Mouse (Mus musculus): ENCODE data around the gene Mllt6. TPM values are rescaled to one million over a fixed set of nuclear protein-coding genes. Genes with fewer than 3 reads are reported as not detected.

Mllt6 gene
- polyA plus RNA-seq, 1 experiment from 2014 or later: 5.0 TPM

GRCm38 (mm10) chr11:97663528-97664338 is 519 bp downstream of the Mllt6 start:
- Histone ChIP-seq H3K9ac (peak overlapping the region; percentile 87), H3K4me3 (replicated peaks; ENCODE audit: low read length) (peak overlapping the region; percentile 91), H3K36me3 (replicated peaks; ENCODE audit: control insufficient read depth, insufficient read depth) (peaks cover 17% of the 10 kb centered on the region), H3K27me3 (ENCODE audit: control insufficient read depth, insufficient read depth, low read length) (peaks cover 19% of the 10 kb centered on the region), H3K9me3 (ENCODE audit: control insufficient read depth, low read length) (no peaks in the 10 kb centered on the region), H3K4me1 (replicated peaks; ENCODE audit: control insufficient read depth, insufficient read depth, low read length) (peaks cover 27% of the 10 kb centered on the region), H3K4me2 (replicated peaks) (peak overlapping the region; percentile 72), H3K27ac (peak overlapping the region; percentile 82)
- WGBS: 1% methylated on average over 28 of the region's 57 CpGs
- DNase-seq (ENCODE audit: low spot score) (no peak), ATAC-seq (ENCODE audit: low FRiP score) (no peak)

GRCm38 (mm10) chr11:97664339-97664665 is 1.1 kb downstream of the Mllt6 start:
- DNase-seq (ENCODE audit: low spot score): no peak

GRCm38 (mm10) chr11:97664771-97665240 is 1.6 kb downstream of the Mllt6 start:
- Histone ChIP-seq H3K4me2 (replicated peaks) (peak overlapping the region; percentile 72), H3K9me3 (ENCODE audit: control insufficient read depth, low read length) (no peaks in the 10 kb centered on the region), H3K4me3 (replicated peaks; ENCODE audit: low read length) (peak overlapping the region; percentile 91), H3K36me3 (replicated peaks; ENCODE audit: control insufficient read depth, insufficient read depth) (peaks cover 28% of the 10 kb centered on the region), H3K27me3 (ENCODE audit: control insufficient read depth, insufficient read depth, low read length) (peaks cover 19% of the 10 kb centered on the region), H3K9ac (peak overlapping the region; percentile 87; the same call in 1 of the 2 replicates), H3K4me1 (replicated peaks; ENCODE audit: control insufficient read depth, insufficient read depth, low read length) (peaks cover 32% of the 10 kb centered on the region), H3K27ac (no peak overlapping the region)
- ATAC-seq (ENCODE audit: low FRiP score): no peak
- 32% methylated on average over 6 of the region's 6 CpGs for WGBS
- DNase-seq (ENCODE audit: low spot score): no peak

More at GRCm38 (mm10) chr11:97664339-97664665, 1.1 kb downstream of the Mllt6 start:
- Histone ChIP-seq H3K27me3 (ENCODE audit: control insufficient read depth, insufficient read depth, low read length) (peaks cover 19% of the 10 kb centered on the region), H3K4me2 (replicated peaks) (peak overlapping the region; percentile 72), H3K4me1 (replicated peaks; ENCODE audit: control insufficient read depth, insufficient read depth, low read length) (peaks cover 27% of the 10 kb centered on the region), H3K9ac (peak overlapping the region; percentile 87), H3K27ac (no peak overlapping the region), H3K9me3 (ENCODE audit: control insufficient read depth, low read length) (no peaks in the 10 kb centered on the region), H3K36me3 (replicated peaks; ENCODE audit: control insufficient read depth, insufficient read depth) (peaks cover 23% of the 10 kb centered on the region), H3K4me3 (replicated peaks; ENCODE audit: low read length) (peak overlapping the region; percentile 91)
- 0% methylated on average over 6 of the region's 8 CpGs for WGBS
- ATAC-seq (ENCODE audit: low FRiP score): no peak

- H3K9me3 ChIP-seq (ENCODE audit: control insufficient read depth, low read length): no peaks in the 10 kb centered on the region
- H3K36me3 ChIP-seq (replicated peaks; ENCODE audit: control insufficient read depth, insufficient read depth): peaks cover 34% of the 10 kb centered on the region
- WGBS: 85% methylated on average over 13 of the region's 13 CpGs
- H3K4me2 ChIP-seq (replicated peaks): peak overlapping the region; percentile 72
- no peak overlapping the region for H3K27ac ChIP-seq
- peaks cover 35% of the 10 kb centered on the region for H3K4me1 ChIP-seq (replicated peaks; ENCODE audit: control insufficient read depth, insufficient read depth, low read length)
- ATAC-seq (ENCODE audit: low FRiP score) (no peak), DNase-seq (ENCODE audit: low spot score) (no peak)
- H3K27me3 ChIP-seq (ENCODE audit: control insufficient read depth, insufficient read depth, low read length): peaks cover 19% of the 10 kb centered on the region
- no peak overlapping the region for H3K4me3 ChIP-seq (replicated peaks; ENCODE audit: low read length)
- H3K9ac ChIP-seq: no peak overlapping the region
These were observed 2.2 kb downstream of the Mllt6 start for GRCm38 (mm10) chr11:97665431-97665830.

- no peak overlapping the region for H3K4me3 ChIP-seq (replicated peaks; ENCODE audit: low read length)
- peaks cover 28% of the 10 kb centered on the region for H3K4me1 ChIP-seq (replicated peaks; ENCODE audit: control insufficient read depth, insufficient read depth, low read length)
- H3K36me3 ChIP-seq (replicated peaks; ENCODE audit: control insufficient read depth, insufficient read depth): peaks cover 42% of the 10 kb centered on the region
- H3K9ac ChIP-seq: no peak overlapping the region
- ATAC-seq (ENCODE audit: low FRiP score): no peak
- no peak overlapping the region for H3K4me2 ChIP-seq (replicated peaks)
- no peak overlapping the region for H3K27ac ChIP-seq
- H3K27me3 ChIP-seq (ENCODE audit: control insufficient read depth, insufficient read depth, low read length): peaks cover 14% of the 10 kb centered on the region
- 92% methylated on average over 7 of the region's 7 CpGs for WGBS
- no peak for DNase-seq (ENCODE audit: low spot score)
- no peaks in the 10 kb centered on the region for H3K9me3 ChIP-seq (ENCODE audit: control insufficient read depth, low read length)
These were observed 3.0 kb downstream of the Mllt6 start for GRCm38 (mm10) chr11:97666221-97666620.

GRCm38 (mm10) chr11:97666794-97667193 is 3.6 kb downstream of the Mllt6 start:
- no peak overlapping the region for H3K4me2 ChIP-seq (replicated peaks)
- peaks cover 48% of the 10 kb centered on the region for H3K36me3 ChIP-seq (replicated peaks; ENCODE audit: control insufficient read depth, insufficient read depth)
- WGBS: 95% methylated on average over 15 of the region's 15 CpGs
- no peak overlapping the region for H3K4me3 ChIP-seq (replicated peaks; ENCODE audit: low read length)
- no peak for DNase-seq (ENCODE audit: low spot score)
- H3K9me3 ChIP-seq (ENCODE audit: control insufficient read depth, low read length): no peaks in the 10 kb centered on the region
- H3K27ac ChIP-seq: no peak overlapping the region
- peaks cover 26% of the 10 kb centered on the region for H3K4me1 ChIP-seq (replicated peaks; ENCODE audit: control insufficient read depth, insufficient read depth, low read length)
- ATAC-seq (ENCODE audit: low FRiP score): no peak
- H3K9ac ChIP-seq: no peak overlapping the region
- peaks cover 8% of the 10 kb centered on the region for H3K27me3 ChIP-seq (ENCODE audit: control insufficient read depth, insufficient read depth, low read length)

- Histone ChIP-seq H3K9ac (no peak overlapping the region), H3K9me3 (ENCODE audit: control insufficient read depth, low read length) (no peaks in the 10 kb centered on the region), H3K4me3 (replicated peaks; ENCODE audit: low read length) (no peak overlapping the region), H3K4me2 (replicated peaks) (no peak overlapping the region), H3K27me3 (ENCODE audit: control insufficient read depth, insufficient read depth, low read length) (no peaks in the 10 kb centered on the region), H3K4me1 (replicated peaks; ENCODE audit: control insufficient read depth, insufficient read depth, low read length) (peaks cover 26% of the 10 kb centered on the region), H3K27ac (no peak overlapping the region), H3K36me3 (replicated peaks; ENCODE audit: control insufficient read depth, insufficient read depth) (peaks cover 62% of the 10 kb centered on the region)
- DNase-seq (ENCODE audit: low spot score) (no peak), ATAC-seq (ENCODE audit: low FRiP score) (no peak)
- 90% methylated on average over 7 of the region's 7 CpGs for WGBS
These were observed 4.9 kb downstream of the Mllt6 start for GRCm38 (mm10) chr11:97668160-97668559.

- no peak for DNase-seq (ENCODE audit: low spot score)
- peaks cover 24% of the 10 kb centered on the region for H3K4me1 ChIP-seq (replicated peaks; ENCODE audit: control insufficient read depth, insufficient read depth, low read length)
- H3K27me3 ChIP-seq (ENCODE audit: control insufficient read depth, insufficient read depth, low read length): no peaks in the 10 kb centered on the region
- H3K27ac ChIP-seq: no peak overlapping the region
- peaks cover 73% of the 10 kb centered on the region for H3K36me3 ChIP-seq (replicated peaks; ENCODE audit: control insufficient read depth, insufficient read depth)
- no peak overlapping the region for H3K9ac ChIP-seq
- WGBS: 55% methylated on average over 15 of the region's 15 CpGs
- no peak overlapping the region for H3K4me3 ChIP-seq (replicated peaks; ENCODE audit: low read length)
- ATAC-seq (ENCODE audit: low FRiP score): no peak
- H3K9me3 ChIP-seq (ENCODE audit: control insufficient read depth, low read length): no peaks in the 10 kb centered on the region
- no peak overlapping the region for H3K4me2 ChIP-seq (replicated peaks)
These were observed 6.1 kb downstream of the Mllt6 start for GRCm38 (mm10) chr11:97669268-97669667.

- H3K4me3 ChIP-seq (replicated peaks; ENCODE audit: low read length): no peak overlapping the region
- no peaks in the 10 kb centered on the region for H3K9me3 ChIP-seq (ENCODE audit: control insufficient read depth, low read length)
- ATAC-seq (ENCODE audit: low FRiP score): no peak
- H3K4me1 ChIP-seq (replicated peaks; ENCODE audit: control insufficient read depth, insufficient read depth, low read length): peaks cover 19% of the 10 kb centered on the region
- no peaks in the 10 kb centered on the region for H3K27me3 ChIP-seq (ENCODE audit: control insufficient read depth, insufficient read depth, low read length)
- no peak overlapping the region for H3K4me2 ChIP-seq (replicated peaks)
- 25% methylated on average over 6 of the region's 6 CpGs for WGBS
- H3K9ac ChIP-seq: no peak overlapping the region
- H3K27ac ChIP-seq: no peak overlapping the region
- H3K36me3 ChIP-seq (replicated peaks; ENCODE audit: control insufficient read depth, insufficient read depth): peaks cover 78% of the 10 kb centered on the region
- DNase-seq (ENCODE audit: low spot score): no peak
These were observed 6.6 kb downstream of the Mllt6 start for GRCm38 (mm10) chr11:97669829-97670228.

All from hindbrain, embryonic 14.5 days (tissue).